Mouse (Mus musculus) megakaryocyte, adult 5-6 weeks (primary cell): ENCODE measurements around the gene Bhlhe41. TPM values are rescaled to one million over a fixed set of nuclear protein-coding genes. Genes with fewer than 3 reads are reported as not detected.
A peak's percentile ranks its signal among the peaks of the same experiment; 100 is the strongest.

Experiments
- ATAC-seq: 2 replicates; pipeline ENCODE4 v1.8.0; 2016; ENCODE audit warnings: mild to moderate bottlenecking, inconsistent platforms; ENCODE audit not compliant: poor library complexity, severe bottlenecking
- total RNA-seq, 2 experiments: library from RNA; stranded (forward) in 1 of 2; stranded (reverse) in 1 of 2; fragments of 153-499, 151-499 nt in 1 of 2; fragments of 221-1000, 200-1000 nt in 1 of 2; gene quantifications; 2 replicates each; pipeline versions ENCODE4 v1.2.3 to v1.2.4; 2015 to 2017

The Bhlhe41 gene
- total RNA-seq, 2 experiments from 2014 or later, result not detected

DNA sequence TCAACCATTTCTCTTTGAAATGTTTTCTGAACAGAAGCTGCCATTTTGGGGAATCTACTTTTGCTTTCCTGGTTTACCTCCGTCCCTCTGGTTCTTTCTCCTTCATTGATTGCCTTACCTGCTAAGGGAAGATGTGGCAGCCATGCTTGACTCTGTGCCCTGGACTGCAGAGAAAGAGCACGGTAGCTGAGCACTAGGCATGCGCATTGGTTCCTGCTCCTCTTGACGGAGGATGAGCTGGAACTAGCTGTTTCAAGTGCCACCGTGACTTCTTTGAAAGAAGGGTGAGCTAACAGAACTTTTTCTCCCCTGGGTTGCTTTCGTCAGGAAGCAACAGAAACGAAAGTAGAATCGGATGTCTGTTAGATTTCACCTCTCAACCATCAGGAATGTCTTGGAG is 17.7 kb downstream of the Bhlhe41 start:
- ATAC-seq, result no peak

DNA sequence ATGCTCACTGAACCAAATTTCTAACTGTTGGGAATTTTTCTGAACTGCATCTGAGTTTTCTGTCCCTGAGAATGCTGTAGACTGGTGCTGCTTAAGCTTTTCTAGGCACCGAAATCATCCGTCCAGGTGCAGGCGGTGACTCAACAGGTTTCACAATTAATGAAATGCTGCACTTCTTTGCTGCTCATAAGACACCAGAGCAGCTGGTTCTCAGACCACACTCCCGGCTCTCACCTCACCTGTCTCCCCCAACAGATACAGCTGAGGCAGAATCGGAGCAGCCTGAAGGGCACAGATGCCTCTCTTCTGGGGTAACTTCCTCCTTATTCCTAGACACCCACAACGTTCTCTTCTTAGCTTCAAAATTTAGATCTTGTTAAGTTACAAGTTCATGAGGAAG is 18.4 kb downstream of the Bhlhe41 start:
- ATAC-seq, result 0 out of 2 replicates have a peak, but pooled peaks have one; percentile 33

DNA sequence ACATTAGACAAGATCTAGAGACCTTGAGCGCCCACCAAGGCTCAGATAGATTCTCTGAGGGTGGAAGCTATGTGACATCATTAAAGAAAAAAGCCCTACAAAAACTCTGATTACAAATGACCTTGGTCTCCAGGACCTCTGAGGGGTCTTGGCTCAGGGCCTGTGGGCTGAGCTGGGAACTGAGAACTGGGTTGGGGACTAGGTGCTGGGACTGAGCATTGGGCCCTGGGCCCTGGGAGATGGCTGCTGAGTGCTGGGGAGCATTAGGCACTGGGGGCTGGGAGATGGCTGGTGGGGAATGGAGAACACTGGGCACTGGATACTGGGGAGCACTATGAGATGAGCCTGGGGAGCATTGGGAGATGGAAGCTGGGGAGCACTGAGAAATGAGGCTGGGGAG is 19.3 kb downstream of the Bhlhe41 start:
- ATAC-seq, result 0 out of 2 replicates have a peak, but pooled peaks have one; percentile 11

DNA sequence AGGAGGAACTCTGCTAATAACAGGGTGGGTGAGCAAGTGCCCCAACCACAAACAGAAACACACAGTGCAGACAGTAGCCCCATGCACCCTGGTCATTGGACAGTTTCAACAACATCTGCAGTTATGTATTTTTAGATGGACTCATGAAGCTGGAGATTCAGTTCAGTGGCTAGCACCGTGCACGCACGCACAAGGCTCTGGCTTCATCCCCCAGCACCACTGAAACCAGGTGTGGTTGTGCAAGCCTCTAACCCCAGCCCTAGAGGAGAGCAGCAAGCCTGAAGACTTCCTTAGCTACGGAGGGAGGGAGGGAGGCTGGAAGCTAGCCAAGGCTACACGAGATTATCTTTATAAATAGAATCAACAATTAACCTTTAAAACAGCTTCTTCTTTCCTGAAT is 19.7 kb downstream of the Bhlhe41 start:
- peak; percentile 58 for ATAC-seq

DNA sequence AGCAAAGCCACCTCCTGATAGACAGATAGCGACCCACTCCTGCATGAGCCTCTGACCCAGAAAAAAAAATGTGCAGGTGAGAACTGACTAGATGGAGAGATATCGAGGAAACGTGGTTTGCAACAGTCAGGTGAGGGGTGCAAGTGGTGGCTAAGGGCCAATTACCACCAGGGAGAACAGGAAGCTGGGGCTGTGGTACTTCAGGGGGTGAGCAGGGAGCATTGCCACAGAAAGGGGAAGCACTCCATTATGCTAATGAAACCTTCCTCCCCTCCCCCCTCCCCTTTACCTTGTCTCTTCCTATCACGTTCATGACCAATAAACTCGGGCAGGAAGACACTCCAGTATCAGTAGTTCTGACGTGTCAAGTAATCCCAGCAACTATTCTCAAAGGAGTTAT is 30.0 kb downstream of the Bhlhe41 start:
- peak; percentile 94 for ATAC-seq

DNA sequence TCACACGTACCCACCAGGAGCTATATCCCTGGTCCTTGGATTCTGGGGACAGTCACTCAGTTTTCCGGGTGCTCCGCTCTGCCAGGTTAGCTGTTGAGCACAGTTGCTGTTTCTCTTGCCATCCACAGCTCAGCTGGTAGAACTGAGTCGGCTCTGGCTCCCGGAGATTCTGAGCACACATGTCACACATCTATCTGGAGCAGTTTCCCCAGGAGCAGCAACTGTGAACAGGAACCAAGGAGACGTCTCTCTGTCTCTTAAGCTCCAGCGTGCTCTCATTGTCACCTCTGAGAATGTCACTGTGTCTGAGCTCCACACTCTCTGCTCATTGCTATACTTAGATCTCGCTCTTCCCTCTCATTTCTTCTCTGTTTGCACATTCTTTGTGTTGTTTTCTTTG is 32.4 kb downstream of the Bhlhe41 start:
- no peak for ATAC-seq

DNA sequence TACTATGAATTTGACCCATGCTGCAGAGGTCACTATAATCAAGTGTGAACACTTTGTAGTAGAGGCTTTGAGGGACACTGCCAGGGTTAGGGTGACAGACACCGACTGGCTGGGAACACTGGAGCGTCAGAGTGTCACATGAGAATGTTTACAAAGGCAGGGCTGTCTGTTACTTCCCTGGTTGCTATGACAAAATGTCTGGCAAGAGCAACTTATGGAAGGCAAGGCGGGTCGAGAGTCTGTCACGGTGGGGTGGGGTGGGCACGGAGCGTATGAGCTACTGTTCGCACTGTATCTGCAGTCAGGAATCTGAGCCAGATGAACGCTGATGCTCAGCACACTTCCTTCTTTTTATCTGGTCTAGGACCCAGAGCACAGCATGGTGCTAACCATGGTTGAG is 34.7 kb downstream of the Bhlhe41 start:
- ATAC-seq, result no peak

DNA sequence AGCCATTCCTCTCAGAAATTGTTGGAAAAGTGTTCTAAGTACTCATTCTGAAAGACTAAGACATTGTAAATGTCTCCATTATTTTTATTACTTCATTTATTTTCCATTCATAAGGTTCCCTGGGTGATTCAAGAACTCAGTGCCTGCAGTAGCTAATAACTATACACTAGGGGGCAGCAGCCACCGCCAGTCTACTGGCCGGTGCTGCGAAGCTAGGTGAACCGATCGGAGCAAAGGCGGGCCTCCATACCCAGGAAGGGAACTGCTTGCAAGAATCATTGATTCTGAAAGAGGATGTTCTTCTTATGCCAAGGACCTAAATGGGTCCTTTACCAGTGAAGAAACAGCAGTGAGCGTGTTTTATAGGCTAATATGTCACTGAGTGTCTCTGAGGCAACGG is 35.2 kb downstream of the Bhlhe41 start:
- peak; percentile 98 for ATAC-seq

DNA sequence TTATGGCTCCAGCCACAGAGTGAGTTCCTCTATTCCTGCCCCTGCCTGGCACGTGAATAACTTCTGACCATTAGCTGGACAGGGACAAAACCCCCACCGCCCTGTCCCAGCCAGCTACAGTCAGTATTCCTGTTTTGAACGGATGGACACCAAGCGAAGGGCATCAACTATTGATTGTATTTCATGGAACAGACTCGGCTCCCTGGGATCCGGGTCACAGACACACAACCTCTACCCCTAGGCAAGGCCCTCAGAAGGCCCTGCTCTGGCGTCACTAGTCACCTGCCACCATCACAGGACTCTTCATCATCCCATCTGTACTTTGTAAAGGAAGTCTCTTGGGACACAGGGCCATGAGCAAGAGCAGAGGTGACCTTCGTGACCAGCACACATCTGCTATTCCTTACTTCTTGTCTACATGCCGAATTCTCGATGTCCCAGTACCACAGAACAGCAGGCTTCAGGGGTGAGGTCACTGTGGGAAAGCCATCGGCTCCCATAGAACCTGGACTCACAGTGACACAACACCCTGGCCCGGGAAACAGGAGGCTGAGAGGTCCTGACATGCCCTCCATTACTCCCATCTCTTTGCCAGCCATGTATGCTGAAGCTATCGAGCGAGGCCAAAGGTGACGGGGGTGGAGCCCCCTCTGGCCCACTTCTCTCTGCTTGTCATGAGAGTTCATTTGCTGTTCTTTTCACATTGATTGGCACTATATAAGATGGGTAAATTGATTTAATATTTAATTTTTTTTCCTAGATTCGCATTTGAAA is 36.1 kb downstream of the Bhlhe41 start:
- no peak for ATAC-seq

DNA sequence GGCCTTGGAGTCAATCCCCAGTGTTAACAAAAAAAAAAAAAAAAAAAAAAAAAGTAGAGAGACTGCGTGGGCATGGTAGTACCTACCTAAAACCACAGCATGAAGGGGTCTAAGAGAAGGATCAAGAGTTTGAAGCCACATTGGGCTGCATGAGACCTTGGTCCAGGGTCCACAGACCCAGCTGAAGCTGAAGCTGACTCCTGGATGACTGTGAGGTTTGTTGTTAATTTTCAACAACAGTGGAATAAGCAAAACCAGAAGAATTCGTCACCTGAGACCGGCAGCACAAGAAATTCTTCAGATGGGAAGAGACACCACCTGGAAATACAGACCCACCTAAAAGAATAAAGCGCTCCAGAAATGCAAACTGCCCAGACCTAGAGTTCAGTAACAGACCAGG is 39.1 kb downstream of the Bhlhe41 start:
- no peak for ATAC-seq

DNA sequence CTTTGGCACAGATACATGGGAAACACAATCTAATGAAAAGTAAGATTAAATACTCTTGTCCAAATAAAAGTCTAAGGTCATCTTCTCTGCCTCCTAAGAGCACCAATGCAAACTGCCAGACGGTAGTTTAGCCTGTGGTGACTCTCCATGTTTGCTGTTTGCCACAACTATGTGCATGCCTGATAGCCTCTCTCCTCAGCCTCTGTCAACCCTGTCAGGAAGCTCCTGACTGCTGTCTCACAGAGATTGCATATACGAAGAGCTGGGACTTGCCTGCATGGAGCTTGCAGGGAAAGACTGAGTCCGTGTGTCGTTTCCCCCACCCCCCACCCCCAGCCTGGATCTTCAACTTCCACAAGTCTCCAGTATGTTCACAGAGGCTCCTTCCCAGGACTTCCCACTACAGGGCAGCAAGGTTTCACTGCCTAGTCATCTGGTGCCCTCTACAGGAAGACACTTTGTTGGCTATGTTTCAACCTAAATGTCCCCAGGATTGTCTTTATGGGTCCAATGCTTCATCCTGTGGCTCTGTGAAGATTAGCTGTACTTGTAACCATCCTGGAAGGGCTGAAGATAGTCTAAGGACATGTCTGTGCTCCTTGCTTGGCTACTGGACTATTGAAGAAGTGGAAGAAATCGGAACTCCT is 41.6 kb downstream of the Bhlhe41 start:
- ATAC-seq, result peak; percentile 53

DNA sequence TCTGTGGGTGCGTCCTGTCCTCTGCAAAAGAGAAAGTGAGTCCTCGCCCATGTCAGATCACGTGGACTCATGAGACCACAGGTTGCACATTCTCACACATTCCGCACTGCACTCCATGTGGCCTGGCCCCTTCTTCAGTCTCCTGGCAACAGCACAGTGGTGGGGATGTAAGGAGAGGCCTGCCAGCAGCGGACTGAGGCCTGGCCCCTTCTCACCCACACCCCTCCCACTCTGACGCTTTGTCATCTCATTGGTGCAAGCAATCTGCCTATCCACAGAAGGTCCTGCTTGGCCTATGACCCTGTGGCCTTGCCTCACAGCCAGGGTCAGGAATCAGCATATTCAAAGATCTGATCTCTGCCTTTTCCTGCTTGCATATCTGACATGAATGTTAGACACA is 42.3 kb downstream of the Bhlhe41 start:
- peak; percentile 39; the same call in 1 of the 2 replicates for ATAC-seq

DNA sequence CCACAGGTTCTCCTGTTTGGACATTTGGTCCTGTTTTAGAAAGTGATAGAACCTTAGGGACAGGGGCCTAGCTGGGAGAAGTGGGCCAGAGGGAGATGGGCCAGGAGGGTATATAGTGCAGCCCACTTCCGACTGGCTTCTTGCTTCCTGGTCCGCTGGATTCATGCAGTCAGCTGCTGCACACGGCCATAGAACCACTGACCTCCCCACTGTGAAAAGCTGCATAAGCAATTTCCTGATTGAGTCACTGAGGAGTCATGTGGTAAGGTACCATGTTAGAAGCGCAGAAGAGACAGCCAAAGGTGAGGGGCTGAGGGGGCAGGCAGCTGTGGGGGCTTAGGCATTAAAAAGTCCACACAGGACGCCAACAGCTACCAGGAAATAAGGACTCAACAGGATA is 43.1 kb downstream of the Bhlhe41 start:
- peak; percentile 77 for ATAC-seq

DNA sequence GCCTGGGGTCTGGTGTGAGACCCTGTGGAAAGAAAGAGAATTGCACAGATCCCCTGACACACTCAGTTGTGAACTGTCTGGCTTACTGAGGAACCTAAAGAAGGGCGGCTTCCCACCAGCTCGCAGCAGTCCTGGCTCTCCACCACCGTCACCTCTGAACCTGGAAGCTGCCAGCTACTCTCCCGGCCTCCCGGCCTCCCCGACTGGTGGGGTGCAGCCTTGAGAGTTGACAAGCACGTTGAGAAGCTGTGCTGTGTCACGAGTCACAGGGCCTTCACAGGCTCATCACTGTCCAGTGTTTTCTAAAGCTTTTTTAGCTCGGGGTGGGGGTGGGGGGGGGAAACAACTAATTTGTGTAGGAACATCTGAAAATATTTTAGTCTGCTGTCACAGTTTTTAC is 46.2 kb downstream of the Bhlhe41 start:
- ATAC-seq, result no peak

DNA sequence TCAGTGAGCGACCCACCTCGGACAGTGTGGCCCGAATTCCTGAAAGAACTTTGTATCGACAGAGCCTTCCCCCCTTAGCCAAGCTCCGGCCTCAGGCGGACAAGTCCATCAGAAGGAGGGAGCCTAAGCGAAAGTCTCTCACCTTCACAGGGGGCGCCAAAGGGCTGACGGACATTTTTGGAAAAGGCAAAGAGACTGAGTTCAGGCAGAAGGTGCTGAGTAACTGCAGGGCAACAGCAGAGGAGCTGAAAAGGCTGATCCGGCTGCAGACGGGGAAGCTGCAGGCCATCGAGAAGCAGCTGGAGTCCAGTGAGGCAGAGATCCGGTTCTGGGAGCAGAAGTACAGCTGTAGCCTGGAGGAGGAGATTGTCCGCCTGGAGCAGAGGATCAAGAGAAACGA is 50.2 kb downstream of the Bhlhe41 start:
- ATAC-seq, result no peak

DNA sequence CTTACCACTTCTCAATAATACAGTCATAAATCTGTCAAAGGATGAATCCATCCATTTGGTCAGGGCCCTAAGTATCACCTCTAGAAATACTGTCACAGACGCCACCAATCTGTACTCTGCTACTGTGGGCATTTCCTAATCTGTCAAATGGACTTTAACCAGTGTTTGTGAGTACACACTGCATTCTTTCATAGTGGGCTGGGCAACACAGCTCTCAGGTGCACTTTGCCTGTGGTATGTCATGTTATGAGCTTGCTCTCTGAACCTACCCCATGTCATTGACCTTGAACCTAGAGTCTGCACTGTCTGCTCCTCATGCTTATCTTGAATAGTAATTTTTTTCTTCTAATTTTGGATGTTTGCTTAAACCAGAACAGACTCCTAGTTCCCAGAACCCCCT is 54.2 kb downstream of the Bhlhe41 start:
- ATAC-seq, result no peak

DNA sequence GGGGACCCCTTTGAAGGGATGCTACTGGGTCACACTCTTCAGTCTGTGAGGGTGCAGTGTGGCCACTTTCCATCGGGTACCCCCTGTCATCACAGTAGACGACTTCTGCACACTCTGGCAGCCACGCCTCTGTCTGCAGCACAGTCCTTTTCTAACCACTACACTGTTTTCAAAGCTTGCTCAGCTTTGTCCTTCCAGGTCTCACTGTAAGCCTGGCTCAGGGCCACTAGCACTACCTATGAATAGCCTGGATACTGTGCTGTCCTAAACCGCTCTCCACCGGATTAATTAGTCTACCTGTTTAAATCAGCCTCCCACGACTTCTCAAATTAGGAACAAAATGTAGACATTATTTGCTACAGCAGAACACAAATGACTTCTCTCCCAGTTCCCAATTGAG is 55.3 kb downstream of the Bhlhe41 start:
- no peak for ATAC-seq

DNA sequence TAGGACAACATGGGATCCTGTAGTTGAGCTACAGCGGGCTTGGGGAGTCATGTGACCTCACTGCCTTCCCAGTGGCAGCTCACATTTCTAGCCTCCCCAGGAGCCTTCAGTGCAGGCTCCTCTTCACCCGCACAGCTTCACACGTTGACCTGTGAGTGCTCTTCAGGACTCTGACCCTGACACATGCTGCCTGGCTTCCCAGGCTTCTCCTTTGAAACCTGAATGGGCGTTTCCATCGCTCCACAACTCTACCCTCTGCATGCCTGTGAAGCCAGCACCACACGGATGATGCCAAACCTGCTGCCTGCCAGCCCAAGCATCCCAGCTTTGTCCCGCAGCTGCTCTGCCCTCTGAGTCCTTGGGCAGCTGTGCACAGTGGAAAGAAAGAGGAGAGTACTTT is 55.8 kb downstream of the Bhlhe41 start:
- no peak for ATAC-seq
